Mouse (Mus musculus) lung, postnatal 36 days (tissue): ENCODE data around the gene Nox3.

ENCODE experiments used
- DNase-seq: peaks from one replicate; pipeline ENCODE4 v3.0.0; 2022; ENCODE audit warnings: mixed read lengths

The Nox3 gene

DNA sequence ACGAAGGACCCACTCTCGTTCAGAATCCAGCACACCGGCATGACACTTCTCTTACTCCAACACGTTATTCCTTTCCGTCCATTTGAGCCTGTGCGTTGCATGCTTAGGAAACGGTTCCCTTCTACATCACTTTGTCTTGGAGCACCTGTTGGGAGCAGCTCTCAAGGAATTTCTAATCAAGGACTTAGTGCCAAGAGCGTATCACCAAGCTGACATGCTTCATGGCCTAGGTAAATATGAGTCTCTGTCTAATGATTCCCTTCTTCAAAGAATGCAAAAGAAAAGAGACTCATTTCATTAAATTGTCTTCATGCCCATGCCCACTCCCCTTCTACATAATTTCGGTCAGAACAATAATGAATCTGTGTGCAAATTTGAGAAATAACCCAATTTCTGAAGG, at the start of gene Nox3:
TSS of gene Nox3 (minus strand) at position 101 of the 400 bp plus-strand sequence.
- no peak for DNase-seq

DNA sequence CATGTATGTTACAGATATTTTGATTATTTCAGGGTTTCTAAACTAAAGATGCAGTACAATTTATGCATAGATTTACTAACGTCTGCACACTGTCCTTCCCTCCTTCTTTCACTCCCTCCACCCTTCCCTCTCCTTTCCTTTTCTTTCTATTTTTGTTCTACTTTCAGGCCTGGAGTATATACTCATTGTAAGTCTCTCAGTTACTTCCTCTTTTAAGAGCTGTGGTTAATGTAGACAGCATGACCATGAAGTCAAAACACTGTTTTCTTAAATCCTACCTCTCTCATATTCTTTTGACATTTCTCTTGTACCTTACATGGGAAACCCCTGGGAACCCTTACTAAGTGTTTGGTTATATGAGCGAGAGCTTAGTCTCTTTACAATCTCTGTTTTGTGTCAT, 48.3 kb upstream of the Nox3 start:
- DNase-seq, result no peak

DNA sequence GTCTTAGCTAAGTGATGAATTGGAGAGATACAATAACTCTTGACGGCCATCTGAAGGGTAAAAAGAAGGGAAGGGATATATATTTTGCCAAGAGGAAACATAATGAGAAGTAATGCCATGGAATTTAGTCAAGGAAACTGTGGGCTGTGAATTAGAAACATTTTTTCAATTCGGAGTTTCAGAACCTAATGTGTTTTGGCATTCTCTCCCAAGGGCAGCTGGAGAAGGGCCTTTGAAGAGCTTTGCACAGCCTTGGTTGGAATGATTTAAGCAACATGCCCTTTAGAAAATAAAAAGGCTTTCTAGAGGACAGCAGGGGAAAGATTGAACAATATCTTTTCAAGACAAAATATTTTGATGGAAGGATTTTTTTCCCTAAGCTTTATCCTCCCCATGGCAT, 40.9 kb upstream of the Nox3 start:
- peak; percentile 30 for DNase-seq

DNA sequence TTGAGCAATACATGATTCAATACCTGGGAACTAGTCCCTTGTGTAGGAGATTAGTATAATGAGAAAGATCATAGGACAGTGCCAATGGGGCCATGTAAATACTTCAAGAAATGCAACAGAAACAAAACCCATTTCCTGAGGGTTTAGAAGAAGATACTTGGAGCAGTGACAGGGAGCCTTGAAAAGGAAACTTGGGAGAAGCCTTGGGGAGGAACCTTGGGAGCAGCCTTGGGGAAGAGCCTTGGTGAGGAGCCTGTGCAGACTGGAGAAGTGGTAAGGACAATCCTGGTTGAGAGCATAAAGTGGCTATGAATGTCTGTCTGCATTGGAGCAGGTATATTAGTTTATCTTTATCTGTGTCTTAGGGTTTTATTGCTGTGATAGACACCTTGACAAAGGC, 38.2 kb upstream of the Nox3 start:
- DNase-seq, result no peak

- no peak for DNase-seq
Measured at GRCm38 (mm10) chr17:3705350-3705930, 9.4 kb upstream of the Nox3 start.

DNA sequence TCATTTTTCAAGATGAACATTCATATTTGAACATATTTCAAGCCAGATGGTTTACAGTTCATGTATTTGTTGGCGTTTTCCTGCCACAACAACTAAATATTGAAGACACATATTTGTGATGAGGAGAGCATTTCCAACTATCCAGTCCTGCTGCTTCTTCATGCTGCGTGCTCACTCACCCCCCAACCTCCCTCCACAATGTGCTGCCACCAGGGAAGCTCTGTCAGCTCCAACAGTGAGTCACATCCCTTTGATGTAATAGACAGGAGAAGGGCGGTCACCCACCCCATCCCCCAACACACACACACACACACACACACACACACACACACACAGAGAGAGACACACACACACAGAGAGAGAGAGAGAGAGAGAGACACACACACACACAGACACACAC, 6.3 kb upstream of the Nox3 start:
- no peak for DNase-seq

DNA sequence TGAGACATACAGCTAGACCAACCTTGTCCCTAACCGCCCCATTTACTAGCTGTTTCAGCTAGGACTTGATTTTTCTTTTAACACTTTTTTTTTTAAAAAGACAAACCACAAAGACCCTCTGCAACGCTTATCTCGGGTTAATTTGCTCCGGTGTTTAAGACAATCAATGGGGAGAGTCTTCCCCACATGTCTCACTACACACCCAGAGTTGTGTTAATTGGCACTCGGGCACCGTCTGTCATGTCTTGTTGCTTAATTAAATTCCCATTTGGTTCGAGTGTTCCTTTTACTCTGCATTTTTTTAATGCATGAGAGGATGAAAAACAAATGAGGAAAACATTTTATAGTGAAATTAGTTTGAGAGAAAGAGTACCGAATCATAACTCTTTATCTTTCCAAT, 3.2 kb downstream of the Nox3 start:
- no peak for DNase-seq

DNA sequence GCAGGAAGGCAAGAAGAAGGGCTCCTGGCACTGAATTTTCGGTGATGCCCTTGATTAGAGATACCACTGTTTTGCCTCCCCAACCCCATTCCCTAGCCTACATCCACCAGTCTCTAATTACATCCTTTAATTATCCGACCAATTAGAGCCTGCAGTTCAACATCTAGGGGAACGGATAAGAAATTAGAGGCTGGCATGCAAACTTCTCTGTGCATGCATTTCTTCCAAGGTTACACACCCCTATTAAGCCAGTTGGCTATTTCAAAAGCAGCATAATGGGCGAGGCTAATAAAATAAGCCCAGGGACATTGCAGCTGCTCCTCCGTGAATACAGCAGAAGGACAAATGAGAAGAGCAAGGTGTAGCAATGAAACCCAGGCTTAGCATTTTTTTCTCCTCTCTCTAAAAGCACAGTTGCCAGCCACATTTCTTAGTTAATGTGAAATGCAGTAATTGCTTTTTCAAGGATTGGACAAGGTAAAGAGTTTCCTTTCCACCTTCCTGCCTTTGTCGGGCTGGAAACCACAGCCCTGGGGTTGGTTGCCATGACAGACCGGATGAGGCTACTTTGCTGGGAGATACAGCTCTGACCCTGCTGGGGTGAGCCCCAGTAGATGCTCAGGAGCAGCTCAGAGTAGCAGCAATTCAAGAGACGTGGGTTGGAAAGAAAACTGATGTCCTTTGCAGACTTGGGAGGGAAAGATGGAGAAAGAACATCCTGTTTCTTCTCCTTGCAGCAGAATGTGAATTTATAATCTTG, 5.4 kb downstream of the Nox3 start:
- no peak for DNase-seq

- no peak for DNase-seq
Measured at GRCm38 (mm10) chr17:3683662-3684061, 12.4 kb downstream of the Nox3 start.

- no peak for DNase-seq
Measured at GRCm38 (mm10) chr17:3669226-3669625, 26.8 kb downstream of the Nox3 start.

DNA sequence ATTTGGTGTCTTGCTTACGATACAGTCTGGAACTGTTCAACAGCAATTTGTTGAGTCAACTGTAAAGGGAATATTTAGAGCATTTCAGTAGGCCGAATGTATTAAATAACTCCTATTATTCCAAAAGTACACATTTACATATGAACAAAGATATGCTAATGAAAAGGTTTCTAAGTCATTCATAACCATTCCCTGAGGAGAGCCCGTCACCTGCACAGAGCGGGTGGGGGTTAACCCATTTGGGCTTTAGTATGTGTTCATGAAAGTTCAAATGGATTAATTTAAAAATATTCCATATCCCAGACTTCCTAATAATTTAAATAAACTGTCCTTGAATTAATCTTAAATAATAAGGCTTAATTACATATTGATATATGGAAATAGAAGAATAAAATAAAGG, 28.8 kb downstream of the Nox3 start:
- DNase-seq, result no peak

GRCm38 (mm10) chr17:3665321-3665720, 30.7 kb downstream of the Nox3 start:
- DNase-seq, result no peak

- DNase-seq, result peak; percentile 26
Measured at GRCm38 (mm10) chr17:3659497-3659896, 36.6 kb downstream of the Nox3 start.

- DNase-seq, result no peak
Measured at GRCm38 (mm10) chr17:3650377-3650776, 45.7 kb downstream of the Nox3 start.

DNA sequence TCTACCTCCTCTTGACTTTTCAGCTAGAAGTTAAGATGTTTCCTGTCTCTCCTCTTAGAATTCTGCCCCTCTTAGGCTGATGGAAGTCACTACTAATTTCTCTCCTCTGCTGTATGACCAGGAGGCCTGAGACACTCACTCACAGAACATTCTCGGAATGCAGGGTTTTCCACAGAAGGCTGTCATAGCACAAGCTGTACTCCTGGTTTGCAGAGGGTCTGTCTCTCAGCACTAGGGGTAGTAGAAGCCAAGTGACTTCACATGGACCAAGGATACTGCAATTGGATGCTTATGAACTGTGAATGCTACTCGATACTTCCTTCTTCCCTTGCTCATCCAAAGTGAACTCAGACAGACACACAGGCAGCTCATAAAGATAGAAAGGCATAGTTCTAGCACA, 52.5 kb downstream of the Nox3 start:
- DNase-seq, result no peak

GRCm38 (mm10) chr17:3641456-3641855, 54.6 kb downstream of the Nox3 start:
- peak; percentile 19 for DNase-seq

DNA sequence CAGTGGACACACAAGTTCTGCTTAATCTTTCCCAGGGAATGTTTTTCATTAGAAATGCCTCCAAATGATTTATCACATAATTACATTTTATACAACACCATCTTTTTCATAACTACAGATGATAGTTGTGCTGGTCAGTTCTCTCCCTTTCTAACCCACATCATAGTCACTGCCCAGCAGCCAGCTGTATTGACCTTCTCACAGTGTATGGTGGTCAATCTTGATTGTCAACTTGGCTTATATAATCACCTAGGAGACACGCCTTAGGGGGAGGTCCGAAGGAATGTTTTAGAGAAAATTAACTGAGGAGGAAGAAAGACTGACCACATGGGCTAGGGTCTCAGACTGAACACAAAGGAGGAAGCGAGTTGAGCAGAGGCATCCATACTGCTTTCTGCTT, 57.3 kb downstream of the Nox3 start:
- no peak for DNase-seq

DNA sequence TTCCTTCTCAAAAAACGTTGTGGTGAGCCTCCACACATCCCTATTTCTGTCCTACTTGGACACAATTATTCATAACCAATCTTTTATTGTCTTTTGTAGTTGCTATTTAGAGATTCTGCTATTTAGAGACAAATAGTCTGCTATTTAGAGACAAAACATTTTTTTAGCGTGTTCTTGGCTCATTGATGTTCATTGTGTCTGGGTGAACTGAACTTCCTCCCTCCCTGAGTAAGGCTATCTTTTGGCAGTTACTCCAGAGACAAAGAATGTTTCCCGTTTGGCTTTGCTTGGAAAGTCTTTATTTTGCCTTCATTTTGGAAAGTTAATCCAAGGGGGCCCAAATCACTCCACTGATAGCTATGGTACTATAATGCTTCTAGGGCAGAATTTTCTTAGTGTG, 63.6 kb downstream of the Nox3 start:
- no peak for DNase-seq

- no peak for DNase-seq
Measured at GRCm38 (mm10) chr17:3616329-3617216, 79.5 kb downstream of the Nox3 start.

- no peak for DNase-seq
Measured at GRCm38 (mm10) chr17:3615553-3615952, 80.5 kb downstream of the Nox3 start.

- no peak for DNase-seq
Measured at GRCm38 (mm10) chr17:3611781-3612075, 84.3 kb downstream of the Nox3 start.

GRCm38 (mm10) chr17:3610928-3611780, 84.9 kb downstream of the Nox3 start:
- no peak for DNase-seq

- no peak for DNase-seq
Measured at GRCm38 (mm10) chr17:3610307-3610754, 85.7 kb downstream of the Nox3 start.
